Mouse (Mus musculus): ENCODE measurements around the gene Fam3c. TPM values are rescaled to one million over a fixed set of nuclear protein-coding genes. Genes with fewer than 3 reads are reported as not detected.

Gene Fam3c
- 56.3 to 67.4 TPM (median 61.1 TPM) in 4 replicates for total RNA-seq (2023; ENCODE audit: inconsistent age)

DNA sequence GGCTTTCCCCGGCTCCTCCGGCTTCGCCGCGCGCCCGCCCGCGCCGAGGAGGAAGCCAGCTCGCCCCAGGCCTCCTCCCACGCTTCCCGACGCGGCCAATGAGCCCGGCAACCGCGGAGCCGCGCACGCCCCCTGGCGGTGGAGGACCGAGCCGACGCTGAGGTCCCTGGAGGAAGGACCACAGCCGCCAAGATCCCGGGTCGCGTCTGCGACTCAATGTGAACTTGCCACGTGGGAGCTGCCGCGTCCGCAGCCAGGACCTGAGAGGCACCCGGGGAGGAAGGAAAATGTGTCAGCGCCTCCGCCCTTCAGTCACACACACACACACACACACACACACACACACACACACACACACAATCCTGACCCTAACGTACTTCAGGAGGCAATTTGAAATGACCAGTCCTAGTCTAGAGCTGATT, at the start of gene Fam3c:
Gene Fam3c, minus strand, starts transcription at position 158 of the 422 bp plus-strand sequence.

DNA sequence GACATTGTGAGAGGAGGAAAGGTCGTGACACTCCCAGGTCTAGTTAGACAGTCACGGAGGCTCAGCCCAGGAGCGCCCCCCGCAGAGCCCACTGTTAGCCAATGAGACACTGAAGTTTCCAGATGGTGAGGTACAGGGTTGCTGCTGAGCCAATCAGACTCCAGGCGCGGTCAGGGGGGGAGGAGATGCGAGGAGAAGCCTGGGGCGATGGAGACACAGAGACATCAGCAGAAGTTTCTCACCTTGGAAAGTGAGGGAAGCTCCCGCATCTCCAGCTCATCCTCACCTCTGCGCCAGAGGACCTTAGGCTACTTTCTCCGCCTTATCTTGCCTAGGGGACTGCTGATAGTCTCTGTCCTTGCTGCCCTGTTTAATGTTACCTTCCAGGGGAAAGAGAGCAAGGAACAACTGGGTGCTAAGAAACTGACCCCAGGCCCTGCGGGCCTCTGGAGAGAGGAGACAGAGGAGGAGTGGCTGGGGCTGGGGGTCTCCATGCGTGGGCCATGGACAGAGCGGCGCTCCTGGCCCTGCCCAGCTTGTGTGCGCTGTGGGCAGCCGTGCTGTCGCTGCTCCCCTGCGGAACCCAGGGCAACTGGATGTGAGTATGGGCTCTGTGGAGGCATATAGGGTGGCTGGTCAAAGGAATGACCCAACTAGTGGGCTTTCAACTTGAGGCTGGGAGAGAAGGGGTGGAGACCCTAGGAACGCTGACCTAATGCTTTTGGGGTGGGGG, 67.9 kb downstream of the Fam3c start, which contains the start of gene Wnt16:
Gene Wnt16, plus strand, starts transcription at position 224 of the 733 bp plus-strand sequence.

Other genes starting within 250 kb of the Fam3c start
- not detected in 4 replicates for gene Wnt16, start 68.0 kb downstream of the Fam3c start, total RNA-seq (2023; ENCODE audit: inconsistent age)

All from B cell, adult (primary cell).